Mouse (Mus musculus) heart, postnatal 36 days (tissue): ENCODE results near the gene Ntng1. TPM values are rescaled to one million over a fixed set of nuclear protein-coding genes. Genes with fewer than 3 reads are reported as not detected.

Source experiments
- DNase-seq, 2 experiments: peaks; one replicate each; pipeline ENCODE4 v3.0.0; 2021 to 2022
- intact Hi-C: fragments of 180-260 bp; cut with DNase I; formaldehyde crosslinking; loops from one replicate; pipeline ENCODE4 v1.15.1; 2025
- total RNA-seq, 2 experiments: library from RNA; stranded (reverse); gene quantifications; 2 replicates each; pipeline ENCODE4 v1.2.3; 2021

Ntng1 gene
- total RNA-seq, 2 experiments from 2014 or later = 0.25 TPM; not detected in 1

DNA sequence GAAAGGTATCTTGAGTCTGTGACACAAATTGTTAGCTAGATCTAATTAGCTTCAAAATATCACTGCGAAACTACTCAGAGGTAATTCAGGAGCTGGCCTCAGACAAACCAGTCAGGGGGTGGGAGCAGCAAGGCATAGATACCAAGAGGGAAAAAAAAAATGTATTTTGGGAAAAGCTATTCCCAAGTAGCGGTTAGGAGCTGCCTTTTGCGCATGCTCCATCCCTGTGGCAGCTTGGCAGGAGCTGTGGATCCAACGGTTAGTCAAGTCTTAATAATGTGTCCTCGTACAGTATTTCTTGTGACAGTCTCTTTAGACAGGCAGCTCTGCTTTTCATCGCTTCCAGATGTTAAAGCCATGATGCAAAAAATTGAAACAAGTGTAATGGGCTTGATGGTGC, 87.9 kb downstream of the Ntng1 start:
- no peak for DNase-seq
- intact Hi-C loops = no loop called here

DNA sequence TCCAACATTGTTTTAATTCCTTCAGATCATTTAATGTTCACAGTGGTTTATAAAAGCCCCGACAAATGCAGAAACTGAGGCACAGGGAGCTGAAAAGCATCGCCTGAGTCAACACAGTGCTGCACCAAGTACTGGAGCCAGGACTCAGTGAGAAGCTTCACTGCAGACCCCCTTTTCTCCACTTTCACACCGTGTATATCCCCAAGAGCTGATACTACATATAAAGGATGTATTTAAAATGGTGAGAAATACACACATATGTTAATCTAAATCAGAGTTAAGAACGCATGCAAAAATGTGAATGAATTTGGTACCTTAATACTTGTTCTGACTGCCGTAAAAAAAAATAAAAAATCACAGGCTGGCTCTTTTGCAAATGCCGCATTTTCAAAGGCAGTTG, 88.4 kb downstream of the Ntng1 start:
- DNase-seq = no peak
- intact Hi-C loops = no loop called here

DNA sequence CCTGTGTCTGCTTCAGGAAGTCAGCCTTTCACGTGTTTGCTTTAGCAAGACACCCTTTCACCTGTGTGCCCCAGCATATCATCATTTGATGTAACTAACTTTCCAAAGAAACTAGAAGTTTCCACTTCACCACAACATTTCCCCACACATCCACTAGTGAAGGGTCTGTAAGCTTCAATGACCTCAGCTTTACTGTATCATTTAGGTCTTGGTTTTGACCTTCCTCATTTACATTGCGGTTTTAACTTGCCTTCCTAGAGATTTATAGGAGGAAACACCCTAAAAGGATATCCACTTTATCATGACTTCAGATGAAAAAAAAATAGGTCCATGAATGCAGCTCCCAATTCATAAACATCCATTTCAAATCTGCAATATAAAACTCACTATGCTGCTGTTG, 89.7 kb downstream of the Ntng1 start:
- intact Hi-C loops = no loop called here

DNA sequence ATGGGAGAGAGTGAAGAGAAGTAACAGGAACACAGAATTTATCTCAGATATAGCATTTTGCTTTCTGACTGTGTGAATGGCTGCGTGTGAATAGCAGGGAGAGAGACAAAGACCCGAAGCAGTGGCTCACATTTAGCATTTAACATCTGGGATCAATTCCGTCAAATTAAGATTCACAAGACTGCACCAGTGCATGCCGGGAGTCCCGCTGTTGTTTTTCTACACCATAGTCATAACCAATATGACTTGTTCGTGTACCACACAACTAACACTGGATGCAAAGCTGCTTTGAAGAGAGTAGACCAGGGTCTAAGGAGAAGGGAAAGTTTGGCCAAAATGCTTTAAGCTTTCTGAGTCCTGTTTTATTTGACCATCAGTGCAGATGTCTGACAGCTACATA, 95.7 kb downstream of the Ntng1 start:
- intact Hi-C loops = no loop called here
- no peak for DNase-seq

More for the DNA sequence above, 89.7 kb downstream of the Ntng1 start:
- no peak for DNase-seq

DNA sequence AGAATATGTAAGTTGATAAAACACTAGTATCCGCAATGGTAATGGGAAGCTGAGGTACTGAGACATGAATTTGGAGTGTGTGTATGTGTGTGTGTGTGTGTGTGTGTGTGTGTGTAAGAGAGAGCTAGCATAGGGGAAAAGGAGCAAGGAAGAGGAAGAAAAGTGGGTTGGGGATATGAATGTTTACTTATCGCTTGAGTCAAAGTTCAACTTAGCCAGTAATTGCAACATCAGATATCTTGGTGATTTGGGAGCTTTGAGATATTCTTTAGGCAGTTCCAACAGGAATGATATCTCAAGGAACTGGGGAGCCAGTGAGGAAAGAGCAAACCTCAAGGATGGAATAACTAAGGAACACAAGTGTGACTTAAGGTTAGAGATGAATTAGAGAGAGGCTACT, 97.1 kb downstream of the Ntng1 start:
- no peak for DNase-seq
- intact Hi-C loops = no loop called here

DNA sequence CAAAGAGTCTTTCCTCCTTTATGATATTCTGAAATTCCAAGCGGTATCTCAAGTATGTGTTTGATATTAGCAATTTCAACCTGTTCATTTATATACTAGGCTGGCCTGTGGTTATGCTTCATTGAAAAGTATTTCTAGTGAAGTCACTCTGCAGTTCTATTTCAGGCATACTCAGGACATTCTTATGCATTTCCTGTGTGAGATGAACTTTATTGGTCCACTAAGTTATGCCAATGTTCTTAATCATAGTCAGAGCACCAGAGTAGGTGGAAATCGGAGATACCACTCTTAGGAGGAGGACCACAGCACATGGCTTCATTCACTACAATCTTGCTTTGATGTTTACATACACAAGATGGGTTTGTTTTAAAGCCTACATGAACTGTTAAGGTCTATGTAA, 99.6 kb downstream of the Ntng1 start:
- intact Hi-C loops = no loop called here
- DNase-seq = no peak

DNA sequence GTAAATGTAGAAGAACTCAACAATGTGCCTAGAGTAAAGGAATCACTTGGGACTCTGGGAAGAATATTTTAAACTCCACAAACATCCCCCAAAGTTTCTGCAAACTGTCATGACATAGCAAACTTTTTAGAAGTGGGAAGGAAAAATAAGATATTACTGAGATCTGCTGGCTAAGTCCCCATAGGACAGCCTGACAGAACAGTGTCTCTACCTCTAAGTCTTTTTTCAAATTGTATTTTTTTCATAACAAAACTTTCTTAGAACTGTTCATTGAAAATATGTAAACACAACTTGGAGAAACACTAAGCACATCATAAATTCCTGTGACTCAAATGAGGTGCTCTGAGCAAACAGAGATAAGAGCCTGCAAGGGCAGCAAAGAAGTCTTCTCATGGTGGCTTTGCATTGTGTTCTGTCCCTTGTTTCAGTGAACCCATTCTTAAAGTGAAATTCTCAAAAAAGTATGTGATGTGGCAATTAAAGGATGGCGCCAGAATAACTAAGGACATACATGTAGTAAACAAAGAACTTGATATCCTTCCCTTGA, 100.1 kb downstream of the Ntng1 start:
- no peak for DNase-seq
- intact Hi-C loops = no loop called here

DNA sequence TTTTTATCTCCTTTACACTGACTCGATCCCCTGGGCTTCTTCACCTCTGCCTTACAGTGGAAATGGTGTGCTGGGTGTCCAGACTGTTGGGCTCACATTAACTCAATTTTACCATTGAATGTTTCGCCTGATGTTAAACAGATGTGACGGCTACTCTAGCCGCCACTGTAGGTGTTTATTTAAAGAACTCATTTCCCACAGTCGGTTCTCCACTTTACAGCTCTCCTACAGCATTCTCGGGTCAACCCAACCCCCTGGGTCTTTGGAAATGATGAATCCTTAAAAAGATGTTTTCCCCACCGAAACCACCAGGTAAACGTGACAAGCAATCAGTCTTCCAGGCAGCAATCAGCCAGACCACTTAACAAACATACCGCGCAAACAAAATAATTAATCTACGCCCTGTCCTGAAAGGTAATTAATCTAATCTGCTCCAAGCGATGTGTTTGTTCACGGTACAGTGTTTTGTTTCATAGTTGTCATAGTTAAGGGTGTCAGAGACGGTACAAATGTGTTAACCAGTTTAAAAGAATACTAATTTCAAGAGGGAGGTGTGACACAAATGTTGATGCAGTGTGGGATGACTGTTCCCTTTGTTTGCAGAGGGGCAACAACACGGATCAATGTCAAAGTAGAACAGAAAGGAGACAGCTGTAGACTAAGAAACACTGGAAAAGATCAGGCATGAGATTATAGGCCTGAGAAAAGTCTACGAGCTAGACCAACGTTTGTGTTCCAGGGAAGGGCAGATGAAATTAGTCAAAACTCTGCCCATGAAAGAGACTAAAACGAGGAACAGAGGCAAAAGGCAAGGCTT, 120.8 kb downstream of the Ntng1 start:
- DNase-seq = no peak
- intact Hi-C loops = no loop called here

DNA sequence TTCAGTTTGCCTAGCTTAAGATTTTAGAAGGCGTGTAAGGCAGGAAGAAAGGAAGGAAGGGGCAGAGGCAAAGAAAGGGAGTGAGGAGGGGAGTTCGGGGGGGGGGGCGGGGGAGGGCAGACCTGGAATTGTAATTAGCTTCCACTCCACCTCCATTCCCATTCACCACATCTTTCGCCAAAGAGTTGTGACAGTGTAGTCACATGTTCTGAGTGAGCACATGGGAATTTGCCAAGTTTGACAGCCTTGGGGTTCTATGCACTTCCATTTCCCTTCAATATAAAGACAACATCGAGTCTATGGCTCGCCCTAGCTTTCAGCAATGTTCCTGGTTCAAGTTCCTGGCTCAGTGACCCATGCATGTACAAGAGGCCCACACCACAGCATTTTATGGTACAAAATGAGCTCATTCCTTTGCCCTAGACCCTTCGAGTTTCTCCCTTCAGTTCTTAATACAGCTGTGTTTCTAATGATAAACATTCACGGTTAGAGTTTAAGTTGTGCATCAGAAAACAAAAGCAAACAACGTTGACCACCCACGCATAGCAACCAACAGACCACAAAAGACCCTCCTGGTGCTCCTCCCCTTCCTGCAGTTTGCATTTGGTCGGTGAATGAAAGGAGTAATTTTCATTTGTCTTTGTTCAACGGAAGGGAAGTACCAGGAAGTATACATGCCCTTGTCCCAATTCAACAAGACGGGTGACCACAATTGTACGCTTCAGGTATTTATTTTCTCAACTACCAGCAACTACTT, 132.8 kb downstream of the Ntng1 start:
- intact Hi-C loops = no loop called here
- no peak for DNase-seq

DNA sequence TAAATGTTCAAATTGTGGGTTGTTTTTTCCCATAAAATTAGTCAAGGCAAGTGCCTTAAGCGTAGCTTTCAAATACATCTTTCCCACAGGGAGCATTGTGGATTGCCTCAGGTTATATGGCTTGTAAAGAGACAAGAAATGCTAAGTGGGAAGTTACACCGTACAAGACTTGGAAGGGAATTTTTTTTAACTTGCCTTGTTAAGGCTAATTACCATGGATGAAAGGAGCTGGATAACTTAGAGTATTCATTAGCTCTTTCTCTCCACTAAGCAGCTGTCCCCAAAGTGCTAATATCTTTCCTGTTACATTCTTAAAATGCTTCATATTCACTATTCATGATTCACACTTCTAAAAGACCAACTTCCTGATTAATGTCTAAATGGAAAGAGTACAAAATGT, 133.4 kb downstream of the Ntng1 start:
- intact Hi-C loops = no loop called here

DNA sequence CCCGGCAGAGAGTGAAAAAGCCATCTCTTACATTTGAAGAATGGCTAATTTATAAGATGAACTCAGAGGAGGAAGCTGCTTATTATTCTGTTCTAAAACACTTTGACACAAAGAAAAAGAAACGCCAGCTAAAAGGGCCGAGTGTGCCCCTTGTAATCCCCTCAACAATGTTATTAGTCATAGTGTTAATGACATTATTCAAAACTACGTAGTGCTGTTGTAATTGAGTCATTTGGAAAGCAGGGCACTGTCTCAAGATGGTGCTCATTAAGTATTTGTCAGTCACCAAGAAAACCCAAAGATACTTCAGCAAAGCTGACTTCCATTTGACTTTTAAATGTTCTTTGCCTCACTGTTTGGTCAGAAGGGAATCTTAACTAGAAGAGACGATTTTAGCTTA, 143.5 kb downstream of the Ntng1 start:
- no peak for DNase-seq

More for the DNA sequence above, 133.4 kb downstream of the Ntng1 start:
- DNase-seq = no peak

DNA sequence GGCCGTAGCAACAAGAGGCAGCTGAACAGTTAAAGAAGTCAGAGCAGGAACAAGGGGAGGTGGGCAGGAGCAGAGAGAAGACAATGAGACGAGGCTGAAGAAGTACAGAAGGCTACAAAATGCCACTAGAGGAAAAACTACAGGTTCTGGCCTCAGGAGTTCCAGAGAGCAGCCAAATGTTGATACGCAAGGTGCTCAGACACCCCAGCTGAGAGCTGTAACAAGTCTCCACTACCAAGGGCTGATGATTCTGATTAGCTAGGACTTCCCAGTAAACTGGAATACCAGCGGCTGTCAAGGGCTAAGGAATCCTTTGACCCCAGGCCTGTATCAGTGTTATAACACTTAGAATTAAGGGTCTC, 148.2 kb downstream of the Ntng1 start:
- no peak for DNase-seq
- intact Hi-C loops = no loop called here

More for the DNA sequence above, 143.5 kb downstream of the Ntng1 start:
- intact Hi-C loops = no loop called here

DNA sequence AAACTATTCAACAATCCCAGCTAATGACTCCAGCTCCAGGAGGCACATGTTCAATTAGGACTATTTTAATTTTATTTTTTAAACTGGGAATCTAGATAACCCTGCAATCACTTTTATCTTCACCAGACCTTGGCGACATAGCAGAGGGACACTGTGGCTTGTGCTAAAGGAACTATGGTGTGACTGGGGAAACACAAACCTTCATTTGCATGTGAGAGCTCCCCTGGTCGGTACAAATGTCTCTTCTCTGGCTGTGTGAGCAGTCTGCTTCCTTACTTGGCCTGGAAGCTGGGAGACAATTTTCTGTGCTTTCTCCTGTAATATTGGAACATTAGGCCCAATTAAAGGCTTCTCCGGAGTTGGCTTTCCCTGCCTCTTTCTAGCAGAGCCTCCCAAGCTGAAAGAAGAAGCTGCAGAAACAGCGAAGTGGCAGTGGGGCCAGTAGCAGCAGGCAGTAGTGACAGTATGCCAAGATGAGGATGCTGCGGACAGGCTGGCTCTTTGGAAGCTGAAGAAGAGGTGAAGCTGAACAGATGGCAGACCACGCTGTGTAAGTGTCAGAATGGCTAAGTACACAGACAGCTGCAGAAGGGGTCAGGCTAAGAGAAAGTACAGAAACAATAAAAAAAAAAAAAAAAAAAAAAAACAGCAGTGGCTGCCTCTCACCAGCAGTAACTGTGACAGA, 148.7 kb downstream of the Ntng1 start:
- no peak for DNase-seq
- intact Hi-C loops = no loop called here

DNA sequence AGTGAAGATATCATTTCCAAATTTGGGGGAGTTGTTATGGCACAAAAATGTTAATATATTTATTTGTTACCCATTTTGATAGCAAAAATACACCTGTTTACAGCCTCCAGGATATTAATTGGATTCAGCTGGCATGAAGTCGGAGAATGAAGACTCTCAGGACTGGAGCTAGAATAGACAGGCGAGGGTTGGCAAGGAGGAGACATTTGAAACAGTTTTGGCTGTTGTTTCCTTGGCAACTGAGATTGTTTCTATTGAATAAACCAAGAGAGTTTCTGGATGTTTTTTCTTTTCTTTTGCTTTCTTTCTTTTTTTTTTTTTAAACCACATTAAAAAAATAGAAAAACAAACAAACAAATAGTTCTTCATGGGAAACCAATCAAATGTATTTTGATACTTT, 159.7 kb downstream of the Ntng1 start:
- intact Hi-C loops = no loop called here
- no peak for DNase-seq

DNA sequence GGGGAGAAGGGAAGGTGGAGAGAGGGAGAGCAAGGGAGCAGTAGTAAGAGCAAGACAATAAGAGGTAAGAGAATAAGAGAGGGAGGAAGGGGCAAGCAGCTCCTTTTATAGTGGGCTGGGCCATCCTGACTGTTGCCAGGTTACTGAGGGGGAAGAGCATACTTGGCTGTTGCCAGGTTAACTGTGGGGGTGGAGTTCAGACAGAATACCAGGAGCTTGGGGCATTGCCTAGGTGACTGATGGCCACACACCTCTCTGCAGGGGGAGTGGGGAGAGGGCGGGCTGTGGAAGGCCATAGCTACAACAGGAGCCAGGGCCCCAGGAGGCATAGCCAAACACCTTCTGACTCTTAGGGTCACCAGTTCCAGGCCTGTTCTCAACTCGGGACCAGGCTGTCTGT, 166.2 kb downstream of the Ntng1 start:
- intact Hi-C loops = no loop called here
- DNase-seq = no peak

DNA sequence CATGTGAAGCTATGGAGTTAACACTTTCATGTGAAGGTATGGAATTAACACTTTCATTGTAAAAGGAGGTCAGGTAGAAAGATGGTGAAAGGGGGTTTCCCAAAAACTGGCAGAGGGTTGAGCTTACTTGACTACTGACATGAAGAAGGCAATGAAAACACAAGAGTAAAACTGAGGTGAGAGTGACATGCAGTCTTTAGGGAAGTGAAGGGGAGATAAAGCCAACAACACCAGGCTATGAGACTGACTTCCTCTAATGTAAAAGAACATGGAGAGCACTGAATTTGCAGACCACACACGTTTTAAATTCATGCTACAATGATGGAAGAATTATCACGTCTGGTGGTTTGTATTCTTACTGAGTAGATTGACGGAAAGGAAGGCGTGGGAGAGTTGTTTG, 168.7 kb downstream of the Ntng1 start:
- intact Hi-C loops = no loop called here
- DNase-seq = no peak

DNA sequence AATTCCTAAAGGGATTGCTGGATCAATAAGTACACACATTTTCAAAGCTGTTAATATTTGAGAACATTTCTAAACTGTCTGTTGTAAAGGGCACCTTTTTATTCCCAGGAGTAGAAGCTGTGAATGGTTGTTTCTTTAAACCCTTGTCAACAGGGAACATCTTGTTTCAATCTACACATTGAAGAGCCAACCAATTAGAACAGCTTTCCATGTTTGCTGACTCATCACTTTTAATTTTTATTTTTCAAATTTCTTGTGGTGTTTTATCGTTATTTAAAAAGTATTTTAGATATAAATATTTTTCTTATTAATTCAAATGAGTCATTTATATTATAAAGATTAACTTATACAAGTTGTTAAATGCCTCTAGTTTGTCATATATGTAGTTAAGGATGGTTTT, 172.3 kb downstream of the Ntng1 start:
- intact Hi-C loops = no loop called here
- no peak for DNase-seq

DNA sequence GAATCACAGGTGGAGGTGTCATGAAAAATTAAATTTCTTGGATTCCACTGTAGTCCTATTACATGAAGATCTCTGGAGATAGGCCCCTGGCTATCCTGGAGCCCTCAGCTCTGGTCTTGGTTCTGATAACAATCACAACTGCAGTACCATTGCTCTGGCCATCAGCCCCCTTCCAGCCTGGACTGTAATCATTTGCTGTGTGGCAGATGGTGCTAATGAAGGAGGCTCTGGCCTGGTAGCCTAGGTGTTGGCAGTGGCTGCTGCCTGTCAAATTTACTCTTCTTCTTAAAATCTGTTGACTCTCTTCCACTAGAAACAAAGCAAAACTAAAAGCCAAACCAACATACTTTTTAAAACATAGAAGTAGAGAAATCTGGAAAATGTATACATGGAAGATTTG, 173.6 kb downstream of the Ntng1 start:
- no peak for DNase-seq
- intact Hi-C loops = no loop called here

DNA sequence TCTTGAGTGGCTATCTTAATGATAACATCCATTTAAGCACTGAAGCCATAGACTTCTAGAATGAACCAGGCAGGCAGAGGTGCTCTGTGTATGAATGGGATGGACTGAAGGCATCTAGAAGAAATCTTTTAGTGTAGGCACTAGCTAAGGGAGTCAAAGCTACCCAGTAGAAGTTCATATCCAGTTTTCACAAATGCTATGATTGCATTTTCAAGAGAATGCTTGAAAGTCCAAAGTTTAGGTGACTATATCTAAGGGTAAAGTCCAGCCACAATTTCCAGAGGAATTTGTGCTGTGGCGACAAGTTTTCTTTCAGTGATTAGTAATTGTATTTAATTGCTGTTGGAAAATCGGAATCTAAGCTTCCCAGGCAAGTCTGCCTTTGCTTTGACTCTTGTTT, 181.2 kb downstream of the Ntng1 start:
- no peak for DNase-seq
- intact Hi-C loops = no loop called here

DNA sequence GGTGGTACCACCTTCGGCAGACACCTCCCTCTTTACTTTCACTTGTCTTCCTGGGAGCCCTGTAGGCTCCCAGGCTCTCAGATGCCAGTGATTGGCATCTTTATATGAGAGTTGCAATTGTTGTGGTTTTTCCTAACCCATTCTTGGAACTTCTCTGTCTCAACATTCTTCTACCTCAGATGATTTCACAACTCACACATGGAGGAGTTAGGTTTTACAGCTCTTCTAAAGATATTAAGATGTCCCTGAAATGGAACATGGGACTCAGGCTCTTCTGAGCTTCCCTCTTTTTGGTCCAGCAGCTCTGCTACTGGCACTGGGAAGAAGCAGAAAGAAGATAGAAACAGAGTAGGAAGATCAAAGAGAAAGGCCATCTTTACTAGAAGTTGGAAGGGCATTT, 200.9 kb downstream of the Ntng1 start:
- intact Hi-C loops = no loop called here

DNA sequence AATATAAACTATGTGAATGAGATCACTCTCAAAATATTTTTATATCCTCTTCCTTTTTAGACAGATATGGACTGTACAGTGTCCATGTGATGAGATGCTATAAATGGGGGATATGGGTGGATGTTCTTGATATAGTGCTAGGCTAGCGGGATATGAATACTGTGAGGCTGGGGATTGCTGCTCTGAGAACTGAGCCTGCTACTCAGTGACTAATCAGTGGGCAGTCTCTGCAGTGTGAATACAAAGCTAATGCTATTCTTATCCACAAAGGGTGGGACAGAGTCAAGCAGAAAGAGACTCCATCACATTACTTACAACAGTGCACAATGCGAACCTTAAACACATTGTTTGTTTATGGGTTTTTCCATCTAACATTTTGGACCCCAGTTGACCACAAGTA, 206.2 kb downstream of the Ntng1 start:
- DNase-seq = no peak
- intact Hi-C loops = loop anchor here (10.0 kb wide), 1 partner anchor 413 kb away; no protein-coding TSS in a partner anchor

More for the DNA sequence above, 200.9 kb downstream of the Ntng1 start:
- DNase-seq = no peak
